Mouse (Mus musculus) limb, embryonic 15.5 days (tissue): ENCODE results near the gene Zbtb33. TPM values are rescaled to one million over a fixed set of nuclear protein-coding genes. Genes with fewer than 3 reads are reported as not detected.
"Not testable (repeated sequence)": the region's sequence is repeated elsewhere in the genome, so short reads cannot be mapped to it uniquely, and the experiment has no call there.

ENCODE experiments used
- ATAC-seq: fragments of 200-750 bp; cut with Nextera tagmentation; 2 replicates; pipeline ENCODE4 v1.8.0; 2017; ENCODE audit warnings: low read depth, moderate TSS enrichment; ENCODE audit not compliant: insufficient number of reproducible peaks, low FRiP score, low TSS enrichment
- H3K27ac ChIP-seq: fragments of 300-500 bp; sonication (generic); 2 replicates; pipeline ENCODE4 v1.5.1; 2015; ENCODE audit warnings: moderate library complexity, mild to moderate bottlenecking, inconsistent platforms
- H3K27me3 ChIP-seq: fragments of 300-500 bp; sonication (generic); 2 replicates; pipeline ENCODE4 v1.6.1; 2015; ENCODE audit warnings: inconsistent platforms
- H3K36me3 ChIP-seq: fragments of 300-500 bp; sonication (generic); 2 replicates; pipeline ENCODE4 v1.6.1; 2015; ENCODE audit warnings: inconsistent platforms
- H3K4me1 ChIP-seq: fragments of 300-500 bp; sonication (generic); 2 replicates; pipeline ENCODE4 v1.6.1; 2015; ENCODE audit warnings: inconsistent platforms
- H3K4me2 ChIP-seq: fragments of 300-500 bp; sonication (generic); 2 replicates; pipeline ENCODE4 v1.6.1; 2015; ENCODE audit warnings: mild to moderate bottlenecking, inconsistent platforms
- H3K4me3 ChIP-seq: fragments of 300-500 bp; sonication (generic); 2 replicates; pipeline ENCODE4 v1.5.1; 2015; ENCODE audit warnings: mild to moderate bottlenecking, inconsistent platforms
- H3K9ac ChIP-seq: fragments of 300-500 bp; sonication (generic); 2 replicates; pipeline ENCODE4 v1.6.1; 2015; ENCODE audit warnings: inconsistent platforms
- H3K9me3 ChIP-seq: fragments of 300-500 bp; sonication (generic); 2 replicates; pipeline ENCODE4 v1.6.1; 2016; ENCODE audit warnings: inconsistent platforms
- WGBS: fragments of 180-500 bp; shearing (Covaris S2); methylation state at CpG from one replicate; pipeline ENCODE4 v1.1.7; 2015; 5-methylcytosine and 5-hydroxymethylcytosine counted together
- polyA plus RNA-seq: library from polyadenylated mRNA; unstranded; fragments of >200 nt; fragmentation: Nextera tagmentation; extraction: Ambion mirVana; gene quantifications from 2 replicates; pipeline ENCODE4 v1.2.1, GENCODE M21; 2015

Gene Zbtb33
- polyA plus RNA-seq, result 2.9 and 4.1 TPM in 2 replicates

DNA sequence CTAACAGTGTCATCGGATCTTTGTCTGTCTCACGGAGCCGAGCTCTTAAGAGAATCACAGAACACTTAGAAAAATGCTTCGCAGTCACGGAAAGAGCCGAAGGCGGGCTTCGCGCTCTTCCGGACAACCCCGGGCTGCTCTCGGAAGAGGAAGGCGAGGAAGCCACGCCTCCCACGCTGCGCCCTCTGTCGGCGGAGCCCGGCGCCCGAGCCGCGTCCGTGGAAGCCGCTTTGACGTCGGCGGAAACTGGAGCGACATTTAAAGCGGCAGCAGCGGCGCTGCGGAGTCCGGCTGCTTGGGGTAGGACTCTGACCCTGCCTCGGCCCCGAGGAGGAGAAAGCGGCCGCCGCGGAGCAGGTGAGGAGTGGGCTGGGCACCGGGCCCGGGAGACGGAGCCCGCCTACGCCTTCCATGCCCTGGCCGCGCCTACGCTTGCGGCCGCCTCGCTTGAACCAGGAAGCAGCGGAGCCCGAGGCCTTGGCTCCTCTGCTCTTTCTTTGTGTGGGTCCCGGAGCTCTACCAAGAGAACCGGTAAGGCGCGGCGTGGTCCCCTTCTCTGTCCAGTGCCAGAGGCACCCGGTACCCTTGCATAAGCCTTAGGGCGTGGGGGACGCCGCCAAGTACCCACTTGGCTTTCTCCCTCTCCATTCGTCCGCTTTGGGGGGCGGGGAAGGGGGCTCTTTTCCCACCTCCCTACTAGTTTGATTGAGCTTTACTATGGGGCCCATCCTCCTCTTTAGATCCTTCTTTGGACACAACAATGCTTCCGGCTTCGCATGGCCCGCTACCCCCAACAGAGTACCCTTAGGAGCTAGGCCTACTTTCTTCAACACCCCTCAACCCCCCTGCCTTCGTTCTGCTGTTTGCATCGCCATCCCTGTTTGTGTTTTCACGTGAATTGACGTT, at the start of gene Zbtb33:
Gene Zbtb33, plus strand, starts transcription at position 242 of the 906 bp plus-strand sequence.
- WGBS, result 25% methylated on average over 72 of the region's 72 CpGs
- Histone ChIP-seq H3K36me3 (no peaks in the 10 kb centered on the region), H3K27me3 (no peaks in the 10 kb centered on the region), H3K4me1 (no peaks in the 10 kb centered on the region), H3K4me3 (peak within 1 kb of the TSS; percentile 61), H3K9me3 (no peaks in the 10 kb centered on the region), H3K4me2 (peak within 1 kb of the TSS; percentile 47), H3K27ac (peak within 1 kb of the TSS; percentile 86), H3K9ac (peak within 1 kb of the TSS; percentile 68)
- ATAC-seq, result peak; percentile 89

DNA sequence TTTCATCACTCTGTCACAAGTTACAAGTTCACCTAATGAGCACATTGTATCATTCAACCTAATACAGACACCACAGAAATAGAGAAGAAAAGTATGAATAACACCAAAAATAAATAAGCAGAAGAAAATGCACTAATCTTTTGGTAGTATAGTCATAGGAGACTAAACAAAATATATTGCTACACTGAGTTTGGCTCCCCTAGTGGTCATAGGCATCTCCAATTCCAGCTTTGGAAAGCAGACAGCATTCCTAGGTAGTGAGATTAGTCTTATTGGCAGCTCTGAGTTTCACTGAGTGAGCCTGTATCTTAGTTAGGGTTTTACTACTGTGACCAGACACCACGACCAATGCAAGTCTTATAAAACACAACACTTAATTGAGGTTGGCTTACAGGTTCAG, 30.5 kb upstream of the Zbtb33 start:
- Histone ChIP-seq H3K36me3 (no peaks in the 10 kb centered on the region), H3K4me2 (no peak overlapping the region), H3K27me3 (no peaks in the 10 kb centered on the region), H3K9me3 (no peaks in the 10 kb centered on the region), H3K4me1 (no peaks in the 10 kb centered on the region), H3K27ac (no peak overlapping the region), H3K9ac (no peak overlapping the region), H3K4me3 (no peak overlapping the region)
- 52% methylated on average over 1 of the region's 1 CpGs for WGBS
- no peak for ATAC-seq

DNA sequence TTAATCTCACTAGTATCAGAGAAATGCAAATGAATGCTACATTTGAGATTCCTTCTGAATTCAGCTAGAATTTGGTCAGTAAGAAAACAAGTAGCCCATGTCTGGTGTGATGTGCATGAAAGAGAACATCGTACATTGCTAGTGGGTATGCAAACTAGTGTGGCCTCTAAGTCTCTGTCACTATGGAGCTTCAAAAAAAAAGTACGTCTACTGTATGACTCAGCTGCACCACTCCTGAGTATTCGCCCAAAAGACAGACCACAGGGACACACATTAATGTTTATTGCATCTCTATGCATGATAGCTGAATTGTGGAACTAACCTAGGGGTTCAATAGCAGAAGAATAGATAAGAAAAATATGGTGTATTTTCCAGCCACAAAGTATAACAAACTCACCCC, 24.3 kb upstream of the Zbtb33 start:
- Histone ChIP-seq H3K27me3 (no peaks in the 10 kb centered on the region), H3K36me3 (no peaks in the 10 kb centered on the region), H3K9ac (no peak overlapping the region), H3K4me1 (no peaks in the 10 kb centered on the region), H3K27ac (no peak overlapping the region), H3K4me3 (no peak overlapping the region), H3K9me3 (no peaks in the 10 kb centered on the region), H3K4me2 (no peak overlapping the region)
- no peak for ATAC-seq
- WGBS, result 85% methylated on average over 3 of the region's 3 CpGs

DNA sequence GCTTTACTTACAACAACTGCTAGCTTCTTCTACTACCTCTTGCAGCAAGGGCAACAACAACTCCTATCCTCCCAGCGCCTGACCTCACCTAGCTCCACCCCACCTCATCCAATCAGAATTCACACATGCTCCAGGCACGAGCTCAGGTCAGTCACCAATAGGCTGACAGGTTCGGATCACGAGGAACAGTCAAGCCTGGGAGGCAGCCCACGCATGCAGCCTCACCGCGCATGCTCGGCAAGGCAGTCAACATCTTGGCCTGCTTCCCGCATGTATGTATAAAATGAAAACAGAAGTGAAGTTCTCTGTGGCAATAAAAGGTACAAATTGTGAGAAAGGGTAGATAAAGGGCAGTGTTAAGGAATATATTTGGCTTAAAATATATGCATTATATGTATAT, 23.5 kb upstream of the Zbtb33 start:
- H3K4me2 ChIP-seq, result no peak overlapping the region
- H3K9ac ChIP-seq, result no peak overlapping the region
- no peaks in the 10 kb centered on the region for H3K4me1 ChIP-seq
- no peak overlapping the region for H3K27ac ChIP-seq
- no peak overlapping the region for H3K4me3 ChIP-seq
- H3K36me3 ChIP-seq, result no peaks in the 10 kb centered on the region
- ATAC-seq, result no peak
- H3K9me3 ChIP-seq, result no peaks in the 10 kb centered on the region
- 76% methylated on average over 9 of the region's 9 CpGs for WGBS
- no peaks in the 10 kb centered on the region for H3K27me3 ChIP-seq

DNA sequence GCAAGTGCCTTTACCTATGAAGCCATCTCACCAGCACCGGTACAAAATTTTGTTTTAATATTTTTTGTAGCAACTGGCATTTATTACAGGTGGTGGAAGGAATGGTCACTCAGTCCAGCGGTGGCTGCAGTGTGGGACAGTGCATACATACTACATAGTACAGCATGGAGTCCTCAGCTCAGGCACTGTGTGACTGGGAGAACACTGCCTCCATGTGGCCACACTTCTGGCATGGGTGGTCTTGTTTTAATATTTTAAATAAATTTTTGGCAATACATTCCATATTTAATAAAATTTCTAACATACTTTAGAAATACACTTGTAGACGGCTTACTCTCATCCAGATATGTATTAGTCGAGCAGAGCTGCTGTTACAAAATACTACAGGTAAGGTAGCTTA, 23.0 kb upstream of the Zbtb33 start:
- Histone ChIP-seq H3K36me3 (no peaks in the 10 kb centered on the region), H3K27ac (no peak overlapping the region), H3K9me3 (no peaks in the 10 kb centered on the region), H3K4me3 (no peak overlapping the region), H3K9ac (no peak overlapping the region), H3K4me1 (no peaks in the 10 kb centered on the region), H3K27me3 (no peaks in the 10 kb centered on the region), H3K4me2 (no peak overlapping the region)
- 77% methylated on average over 4 of the region's 4 CpGs for WGBS
- no peak for ATAC-seq

DNA sequence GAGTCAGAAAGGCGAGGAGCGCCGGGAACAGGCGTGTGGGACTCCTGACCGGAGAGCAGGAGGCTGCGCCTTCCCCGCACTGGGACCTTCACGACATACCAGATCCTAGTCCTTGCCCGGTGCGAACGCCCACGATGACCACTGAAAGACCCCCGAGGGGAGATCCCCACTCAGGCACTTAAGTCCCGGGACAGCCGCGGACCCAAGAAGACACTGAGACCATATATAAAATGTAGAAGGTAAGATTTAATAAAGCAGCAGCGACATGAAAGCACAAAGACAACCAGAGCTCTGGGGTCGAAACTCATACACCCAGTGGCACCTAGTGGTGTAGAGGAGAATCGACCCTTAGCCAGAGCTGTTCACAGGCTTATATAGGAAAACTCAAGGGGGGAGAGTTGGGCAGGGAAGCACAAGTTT, 9.7 kb upstream of the Zbtb33 start:
- ATAC-seq, H3K4me1 ChIP-seq, H3K36me3 ChIP-seq, H3K9ac ChIP-seq, H3K27me3 ChIP-seq, H3K27ac ChIP-seq, H3K9me3 ChIP-seq: not testable (repeated sequence)
- WGBS, result 33% methylated on average over 19 of the region's 19 CpGs
- peak overlapping the region; percentile 30 for H3K4me3 ChIP-seq
- peak overlapping the region; percentile 35 for H3K4me2 ChIP-seq

DNA sequence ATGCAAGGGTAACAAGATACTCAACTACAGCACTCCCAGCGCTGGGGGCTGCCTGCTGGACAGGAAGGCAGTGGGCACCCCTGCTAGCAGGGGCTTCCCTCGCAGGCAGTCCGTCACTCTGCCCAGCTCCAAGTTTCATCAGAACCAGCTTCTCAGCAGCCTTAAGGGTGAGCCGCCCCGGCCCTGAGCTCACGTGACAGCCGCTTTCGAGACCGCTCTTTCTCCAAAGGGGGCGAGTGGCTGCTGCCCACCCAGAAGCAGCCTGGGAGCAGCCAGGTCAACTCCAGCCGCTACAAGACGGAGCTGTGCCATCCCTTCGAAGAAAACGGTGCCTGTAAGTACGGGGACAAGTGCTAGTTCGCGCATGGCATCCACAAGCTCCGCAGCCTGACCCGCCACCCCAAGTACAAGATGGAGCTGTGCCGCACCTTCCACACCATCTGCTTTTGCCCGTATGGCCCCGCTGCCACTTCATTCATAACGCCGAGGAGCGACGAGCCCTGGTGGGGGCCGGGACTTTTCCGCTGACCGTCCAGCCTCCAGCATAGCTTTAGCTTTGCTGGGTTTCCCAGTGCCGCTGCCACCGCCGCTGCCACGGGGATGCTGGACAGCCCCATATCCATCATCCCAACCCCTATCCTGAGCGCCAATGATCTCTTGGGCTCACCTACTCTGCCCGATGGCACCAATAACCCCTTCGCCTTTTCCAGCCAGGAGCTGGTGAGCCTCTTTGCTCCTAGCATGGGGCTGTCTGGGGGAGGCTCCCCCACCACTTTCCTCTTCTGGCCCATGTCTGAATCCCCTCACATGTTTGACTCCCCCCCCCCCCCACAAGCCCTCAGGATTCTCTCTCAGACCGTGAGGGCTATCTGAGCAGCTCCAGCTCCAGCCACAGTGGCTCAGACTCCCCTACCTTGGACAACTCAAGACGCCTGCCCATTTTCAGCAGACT, 8.7 kb upstream of the Zbtb33 start:
- Histone ChIP-seq H3K4me1 (no peaks in the 10 kb centered on the region), H3K9me3 (peaks cover 2% of the 10 kb centered on the region; the same call in 1 of the 2 replicates), H3K36me3 (no peaks in the 10 kb centered on the region), H3K4me3 (peak overlapping the region; percentile 44), H3K4me2 (peak overlapping the region; percentile 69), H3K27ac (no peak overlapping the region), H3K27me3 (no peaks in the 10 kb centered on the region), H3K9ac (0 out of 2 replicates have a peak overlapping the region, but pooled peaks have one; percentile 7)
- no peak; the same call in 1 of the 2 replicates for ATAC-seq
- 24% methylated on average over 34 of the region's 38 CpGs for WGBS

DNA sequence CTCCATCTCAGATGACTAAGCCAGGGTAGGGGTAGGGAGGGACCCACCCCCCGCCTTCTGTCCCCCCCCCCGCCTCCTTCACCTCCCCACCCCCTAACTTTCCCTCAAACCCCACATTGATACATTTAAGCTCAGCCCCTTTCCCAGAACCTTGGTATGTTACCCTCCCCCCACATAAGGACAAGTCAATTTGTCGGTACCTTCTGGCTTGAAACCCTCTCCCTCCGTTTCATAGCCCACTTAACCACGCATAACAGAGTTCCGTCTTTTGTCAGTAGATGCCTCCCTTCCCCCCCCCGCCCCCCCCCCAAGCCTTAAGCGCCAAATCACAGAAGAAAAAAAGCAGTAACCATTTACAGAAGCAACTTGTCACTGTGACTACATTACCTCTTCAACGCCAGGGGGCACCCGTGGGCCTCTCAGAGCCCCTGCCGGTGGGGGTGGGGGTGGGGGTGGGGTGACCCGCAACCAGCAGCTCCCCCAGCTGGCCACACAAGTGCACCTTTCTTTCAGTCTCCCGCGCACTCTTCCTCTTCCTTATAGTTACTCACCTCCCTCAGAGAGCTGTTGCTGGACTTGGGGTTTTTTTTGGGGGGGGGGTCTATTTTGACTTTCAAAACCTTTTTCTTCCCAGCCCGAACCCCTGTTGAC, 7.9 kb upstream of the Zbtb33 start:
- Histone ChIP-seq H3K9me3 (peaks cover 2% of the 10 kb centered on the region; the same call in 1 of the 2 replicates), H3K9ac (no peak overlapping the region), H3K4me1 (no peaks in the 10 kb centered on the region), H3K36me3 (no peaks in the 10 kb centered on the region), H3K4me2 (peak overlapping the region; percentile 69; the same call in 1 of the 2 replicates), H3K27ac (no peak overlapping the region), H3K4me3 (peak overlapping the region; percentile 44; the same call in 1 of the 2 replicates), H3K27me3 (no peaks in the 10 kb centered on the region)
- 19% methylated on average over 12 of the region's 15 CpGs for WGBS
- no peak for ATAC-seq

DNA sequence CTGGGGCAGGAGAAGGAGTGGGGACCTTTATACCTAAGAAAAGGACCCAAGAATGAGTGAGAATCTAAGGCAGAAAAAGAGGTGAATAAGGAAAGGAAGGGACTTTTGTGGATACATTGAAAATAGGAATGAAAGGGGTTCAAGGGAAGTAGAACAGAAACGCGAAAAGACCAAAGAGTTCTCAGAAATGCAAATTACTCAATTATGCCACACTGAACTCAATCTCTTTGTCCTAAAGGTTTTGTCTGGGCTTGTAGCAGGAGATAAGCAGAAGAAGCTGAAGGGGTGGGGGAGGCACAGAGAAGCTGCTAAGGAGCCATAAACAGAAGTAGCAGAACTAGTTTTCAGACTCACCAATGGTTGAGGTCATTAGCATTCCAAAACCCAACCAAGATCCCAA, 4.1 kb upstream of the Zbtb33 start:
- Histone ChIP-seq H3K27me3 (no peaks in the 10 kb centered on the region), H3K9me3 (no peaks in the 10 kb centered on the region), H3K4me2 (no peak overlapping the region), H3K27ac (no peak overlapping the region), H3K9ac (no peak overlapping the region), H3K36me3 (no peaks in the 10 kb centered on the region), H3K4me1 (no peaks in the 10 kb centered on the region), H3K4me3 (no peak overlapping the region)
- no peak for ATAC-seq
- 42% methylated on average over 2 of the region's 2 CpGs for WGBS

DNA sequence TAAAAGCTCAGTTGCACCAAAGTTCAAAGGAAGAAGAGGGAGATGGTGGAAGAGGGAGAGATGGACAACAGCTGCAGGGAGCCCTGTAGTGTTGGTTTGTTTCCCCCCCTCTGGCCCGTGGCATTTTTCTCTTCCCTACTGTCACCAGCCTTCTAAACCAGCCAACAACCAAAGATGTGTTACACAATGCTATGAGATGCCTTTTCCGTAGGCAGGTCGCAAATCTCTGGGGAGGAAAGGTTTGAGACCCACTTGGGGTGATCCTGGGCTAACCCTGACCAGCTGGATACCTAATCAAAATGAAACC, 818 bp downstream of the Zbtb33 start:
- no peaks in the 10 kb centered on the region for H3K9me3 ChIP-seq
- 27% methylated on average over 3 of the region's 3 CpGs for WGBS
- H3K9ac ChIP-seq, result peak overlapping the region; percentile 68
- H3K4me1 ChIP-seq, result no peaks in the 10 kb centered on the region
- H3K4me3 ChIP-seq, result peak overlapping the region; percentile 61
- peak overlapping the region; percentile 47 for H3K4me2 ChIP-seq
- no peak for ATAC-seq
- H3K36me3 ChIP-seq, result no peaks in the 10 kb centered on the region
- peak overlapping the region; percentile 86; the same call in 1 of the 2 replicates for H3K27ac ChIP-seq
- no peaks in the 10 kb centered on the region for H3K27me3 ChIP-seq

DNA sequence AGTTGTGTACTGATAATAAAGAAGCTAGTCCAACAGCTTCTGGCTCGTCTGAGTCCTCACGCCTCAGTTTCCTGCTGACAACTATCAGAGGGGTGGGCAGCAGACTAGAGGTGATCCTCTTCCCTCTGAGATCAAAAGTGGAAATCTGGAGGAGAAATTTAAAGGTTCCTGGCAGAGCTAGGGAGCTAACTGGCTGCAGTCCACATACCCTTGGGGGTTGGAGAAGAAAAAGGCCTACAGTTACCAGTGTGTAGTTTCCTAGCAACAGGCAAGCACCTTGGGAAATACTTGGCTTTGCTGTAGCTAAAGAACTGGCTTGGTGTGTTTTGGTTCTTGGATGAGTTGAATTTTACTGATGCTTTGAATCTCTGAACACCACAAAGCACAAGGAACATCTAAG, 12.2 kb downstream of the Zbtb33 start:
- no peak overlapping the region for H3K4me3 ChIP-seq
- H3K27ac ChIP-seq, result no peak overlapping the region
- WGBS, result 48% methylated on average over 2 of the region's 2 CpGs
- no peaks in the 10 kb centered on the region for H3K4me1 ChIP-seq
- no peak overlapping the region for H3K9ac ChIP-seq
- no peaks in the 10 kb centered on the region for H3K9me3 ChIP-seq
- no peaks in the 10 kb centered on the region for H3K27me3 ChIP-seq
- ATAC-seq, result no peak
- no peaks in the 10 kb centered on the region for H3K36me3 ChIP-seq
- H3K4me2 ChIP-seq, result no peak overlapping the region
